Mouse (Mus musculus) cortical plate, adult 2 months (tissue): ENCODE data around the gene Bola1.

Source experiments
- CTCF ChIP-seq: fragments of 200-500 bp; IDR thresholded peaks from 2 replicates; pipeline ENCODE4 v1.5.1; 2011; ENCODE audit warnings: mild to moderate bottlenecking, control low read depth, low read length; ENCODE audit not compliant: insufficient read depth; ENCODE audit errors: extremely low read depth
- POLR2A ChIP-seq: fragments of 200-500 bp; IDR thresholded peaks from 2 replicates; pipeline ENCODE4 v1.6.1; 2011; ENCODE audit warnings: mild to moderate bottlenecking, low read length, control low read depth; ENCODE audit not compliant: insufficient read depth; ENCODE audit errors: extremely low read depth

- TF ChIP-seq POLR2A (no peak), CTCF (no peak)
Measured at GRCm38 (mm10) chr3:96230910-96231757, 11.6 kb upstream of the Bola1 start.
